Mouse (Mus musculus): ENCODE data around the gene Chmp3.

The Chmp3 gene

DNA sequence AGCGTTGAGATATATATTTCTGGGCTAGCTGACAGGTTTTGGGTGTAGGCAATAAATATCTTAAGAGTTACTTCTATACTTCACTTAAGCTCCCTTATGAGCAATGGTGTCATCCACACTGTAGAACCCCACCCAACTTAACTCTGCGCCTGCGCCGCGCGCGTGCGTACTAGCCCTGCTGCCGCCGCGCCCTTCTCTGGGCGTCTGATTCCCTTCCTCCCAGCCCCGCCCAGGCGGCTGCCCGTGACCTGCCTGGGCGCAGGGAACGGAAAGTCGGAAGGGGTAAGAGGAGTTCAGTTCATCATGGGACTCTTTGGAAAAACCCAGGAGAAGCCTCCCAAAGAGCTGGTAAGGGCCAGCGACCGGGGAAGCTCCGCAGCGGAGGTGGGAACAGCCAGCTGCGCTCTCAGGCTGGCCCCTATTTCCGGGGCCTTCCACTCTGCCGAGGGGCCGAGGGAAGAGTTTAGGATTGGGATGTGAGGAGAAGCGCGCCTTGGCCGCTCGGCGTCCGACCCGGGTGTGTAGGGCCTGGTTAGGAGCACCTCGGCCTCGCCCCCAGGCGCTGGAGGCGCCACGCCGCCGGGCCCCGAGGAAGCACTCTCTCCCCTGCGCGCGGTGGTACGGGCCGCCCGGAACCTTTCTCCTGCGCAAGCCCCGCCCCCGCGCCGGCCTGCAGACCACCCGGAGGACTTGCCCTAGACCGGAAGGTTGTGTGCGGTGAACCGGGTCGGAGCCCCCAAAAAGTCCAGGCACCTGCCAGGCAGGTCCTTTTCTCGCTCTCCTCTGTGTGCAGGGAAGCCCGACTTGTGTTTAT, at the start of gene Chmp3:
Gene Chmp3, plus strand, starts transcription at position 112 of the 814 bp plus-strand sequence.
- peak; percentile 95 for DNase-seq (ENCODE audit: low spot score)

DNA sequence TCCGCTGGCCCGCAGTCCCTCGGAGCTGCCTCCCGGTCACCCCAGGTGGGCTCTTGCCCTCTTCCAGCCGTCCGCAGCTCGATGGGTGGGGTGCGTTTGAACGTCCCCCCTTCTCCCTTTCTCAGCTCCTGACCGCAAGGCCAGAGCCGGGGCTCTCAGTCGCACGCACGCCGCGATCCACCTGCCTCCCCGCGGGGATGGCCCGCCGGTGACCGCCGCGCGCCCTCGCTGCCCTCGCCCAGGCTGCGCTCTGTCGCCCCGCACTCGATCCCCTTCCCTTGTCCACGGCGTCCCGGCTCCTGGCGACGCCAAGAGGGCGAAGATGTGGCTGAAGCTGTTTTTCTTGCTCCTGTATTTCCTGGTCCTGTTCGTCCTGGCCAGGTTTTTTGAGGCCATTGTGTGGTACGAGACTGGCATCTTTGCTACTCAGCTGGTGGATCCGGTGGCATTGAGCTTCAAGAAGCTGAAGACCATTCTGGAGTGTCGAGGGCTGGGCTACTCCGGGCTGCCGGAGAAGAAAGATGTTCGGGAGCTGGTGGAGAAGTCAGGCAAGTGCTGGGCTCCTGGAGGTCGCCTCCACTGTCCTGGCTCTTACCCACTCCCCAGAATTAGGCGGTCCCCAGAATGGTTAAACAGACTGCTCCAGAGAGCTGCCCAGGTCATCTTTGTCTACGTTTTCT, 49.1 kb upstream of the Chmp3 start:
- DNase-seq (ENCODE audit: low spot score) = peak; percentile 50

DNA sequence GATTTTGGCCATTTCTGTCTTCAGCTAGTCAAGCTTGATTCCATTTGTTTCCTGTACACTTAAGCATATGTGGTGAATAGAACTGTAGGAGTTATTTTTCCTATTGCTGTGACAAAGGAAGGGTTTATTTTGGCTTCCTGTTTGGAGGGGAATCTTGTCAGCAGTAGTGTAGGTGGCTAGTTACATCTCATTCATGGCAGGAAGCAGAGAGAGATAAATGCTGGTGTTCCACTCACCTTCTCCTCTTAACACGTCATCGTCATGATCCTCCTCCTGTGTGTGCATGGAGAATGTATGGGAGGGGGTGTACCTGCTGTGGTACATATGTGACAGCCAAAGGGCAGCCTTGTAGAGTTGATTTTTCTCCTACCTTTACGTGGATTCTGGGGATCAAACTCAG, 43.0 kb upstream of the Chmp3 start:
- no peak for DNase-seq (ENCODE audit: low spot score)

DNA sequence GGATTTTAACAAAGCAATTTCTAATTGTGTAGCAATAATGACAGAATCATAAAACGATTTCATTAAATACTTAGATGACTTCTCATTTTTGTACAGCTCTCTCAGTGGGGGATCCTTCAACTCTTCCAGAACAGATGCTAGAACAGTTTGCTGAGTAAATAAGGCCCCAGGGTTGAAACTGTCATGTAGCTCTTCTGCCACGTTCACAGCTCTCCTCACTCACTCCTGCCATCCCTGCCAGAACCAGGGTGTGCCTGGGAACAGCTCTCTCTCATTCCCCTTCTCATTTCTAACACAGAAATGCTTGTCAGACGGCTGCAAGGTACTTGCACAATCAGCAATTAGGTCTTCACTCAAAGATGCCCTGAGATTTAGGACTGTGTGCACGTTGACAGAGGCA, 40.6 kb upstream of the Chmp3 start:
- DNase-seq (ENCODE audit: low spot score) = no peak

DNA sequence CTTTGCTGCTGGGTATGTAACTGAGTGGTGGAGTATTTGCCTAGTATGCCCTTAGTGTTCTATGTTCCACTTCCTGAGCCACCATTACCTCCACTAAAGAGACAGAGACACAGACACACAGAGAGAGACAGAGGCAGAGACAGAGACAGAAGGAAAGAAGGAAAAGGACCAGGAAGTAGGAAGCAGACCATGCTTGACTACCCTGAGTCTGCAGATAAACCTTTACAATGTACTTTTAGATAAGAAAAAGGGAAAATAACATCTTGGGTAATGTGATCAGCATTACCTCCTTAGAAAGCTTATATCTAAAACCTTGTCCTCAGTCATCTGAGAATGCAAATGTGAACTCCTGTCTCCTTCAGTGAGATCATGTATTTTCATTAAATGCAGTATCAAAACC, 39.9 kb upstream of the Chmp3 start:
- no peak for DNase-seq (ENCODE audit: low spot score)

DNA sequence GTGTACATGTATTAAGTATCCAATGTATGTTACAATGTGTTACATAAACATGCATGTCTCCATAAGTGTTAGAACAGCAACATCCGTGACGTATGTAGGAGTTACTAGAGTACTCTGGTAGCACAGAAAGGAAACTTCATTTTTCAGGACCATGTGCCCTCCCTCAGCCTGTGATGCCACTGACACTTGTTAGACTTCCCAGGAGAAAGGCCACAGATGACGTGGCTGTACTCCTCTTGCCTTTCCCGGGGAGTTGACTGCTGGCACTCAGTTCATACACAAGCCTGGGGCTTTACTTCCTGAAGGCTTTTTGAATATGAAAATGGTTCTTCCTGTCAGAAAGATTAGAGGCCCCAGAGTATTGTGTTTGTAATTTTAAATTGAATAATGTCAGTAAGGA, 39.5 kb upstream of the Chmp3 start:
- DNase-seq (ENCODE audit: low spot score) = no peak

DNA sequence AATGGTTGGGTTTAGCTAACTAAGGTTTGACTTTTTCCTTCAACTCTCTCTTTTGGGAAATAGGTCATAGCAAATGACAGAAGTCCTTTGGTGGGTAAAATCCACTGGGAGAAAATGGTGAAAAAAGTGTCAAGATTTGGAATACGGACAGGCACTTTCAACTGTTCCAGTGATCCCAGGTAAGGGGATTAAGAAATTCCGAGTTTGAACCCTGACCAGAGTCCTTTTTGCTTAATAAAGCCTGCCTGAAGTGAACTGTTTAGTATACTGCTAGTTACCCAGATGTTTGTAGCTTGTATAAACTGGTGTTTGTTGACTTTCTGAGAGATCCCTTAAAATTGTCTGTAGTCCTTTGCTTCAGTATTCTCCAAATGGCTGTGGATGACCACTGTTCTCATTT, 37.9 kb upstream of the Chmp3 start:
- DNase-seq (ENCODE audit: low spot score) = no peak

DNA sequence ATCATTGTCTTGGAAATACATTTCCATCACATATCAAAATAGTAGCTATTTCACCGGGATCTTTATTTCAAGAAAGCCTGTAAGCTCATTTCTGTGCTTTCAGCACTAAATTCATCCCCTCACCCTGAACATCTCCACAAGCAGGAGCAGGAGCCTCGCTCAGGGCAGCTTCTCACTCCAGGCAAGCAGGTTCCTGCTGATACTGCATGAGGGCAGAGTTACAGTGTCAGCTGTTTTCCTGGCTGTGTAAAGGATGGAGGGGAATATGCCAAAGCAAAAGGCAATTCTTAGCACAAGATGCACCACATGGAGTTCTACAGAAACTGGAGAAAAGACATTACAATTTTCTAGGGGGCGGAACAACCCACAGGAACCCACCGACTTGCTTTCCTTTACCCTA, 24.1 kb upstream of the Chmp3 start:
- DNase-seq (ENCODE audit: low spot score) = no peak

DNA sequence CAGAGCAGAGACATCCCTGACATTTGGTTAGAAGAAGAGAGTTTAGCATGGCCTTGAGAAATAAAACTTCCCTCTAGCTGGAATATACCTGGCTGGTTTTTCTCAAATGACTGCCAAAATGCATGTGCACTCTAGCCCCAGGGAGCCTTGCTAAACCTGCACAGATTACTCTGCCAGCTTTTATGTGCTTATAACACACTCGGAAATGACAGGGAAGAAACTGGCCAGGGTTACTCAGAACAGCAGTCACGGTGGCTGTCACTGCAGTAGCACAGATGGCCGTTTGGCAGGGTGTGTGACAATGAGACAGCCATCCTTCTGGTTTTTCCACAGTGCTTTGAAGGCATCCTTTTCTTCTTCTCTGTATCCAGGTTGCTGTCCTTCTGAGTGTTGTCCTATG, 18.0 kb upstream of the Chmp3 start:
- no peak for DNase-seq (ENCODE audit: low spot score)

DNA sequence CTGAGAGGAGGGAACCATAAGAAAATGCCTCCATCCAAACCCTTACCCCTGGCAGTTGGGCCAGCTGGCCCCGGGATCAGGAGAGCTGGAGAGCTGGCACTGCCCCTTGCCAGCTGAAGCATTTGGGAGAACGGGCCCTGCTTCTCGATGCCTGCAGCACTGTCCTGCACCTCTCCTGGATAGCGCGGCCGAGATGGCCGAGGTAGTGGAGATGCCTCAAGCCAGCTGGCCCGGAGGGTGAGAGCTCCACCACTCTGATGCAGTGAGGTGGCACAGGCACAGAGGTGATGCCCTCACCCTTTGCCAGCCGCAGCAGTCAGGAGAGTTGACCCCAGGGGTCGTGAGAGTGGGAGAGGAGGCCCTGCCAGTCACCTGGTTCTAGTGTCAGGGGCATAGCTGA, 16.5 kb upstream of the Chmp3 start:
- no peak for DNase-seq (ENCODE audit: low spot score)

DNA sequence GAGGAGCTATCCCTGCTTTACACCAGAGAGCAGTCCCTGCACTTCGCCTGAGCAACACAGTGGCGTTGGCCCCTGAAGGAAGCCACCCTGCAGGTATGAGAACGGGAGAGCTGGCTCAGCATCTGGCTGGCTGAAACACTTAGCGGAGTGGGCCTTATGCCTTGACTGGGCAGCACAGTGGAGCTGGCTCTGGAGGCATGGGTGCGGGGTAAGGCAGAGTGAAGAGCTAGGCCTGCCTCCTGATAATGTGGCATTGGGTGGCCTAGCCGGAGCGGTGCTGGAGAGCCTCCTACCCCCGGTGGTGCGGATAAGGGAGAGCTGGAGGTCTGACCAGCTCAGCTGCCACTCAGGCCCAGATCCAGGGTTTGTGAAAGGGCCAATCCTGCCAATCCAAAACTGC, 15.8 kb upstream of the Chmp3 start:
- no peak for DNase-seq (ENCODE audit: low spot score)

DNA sequence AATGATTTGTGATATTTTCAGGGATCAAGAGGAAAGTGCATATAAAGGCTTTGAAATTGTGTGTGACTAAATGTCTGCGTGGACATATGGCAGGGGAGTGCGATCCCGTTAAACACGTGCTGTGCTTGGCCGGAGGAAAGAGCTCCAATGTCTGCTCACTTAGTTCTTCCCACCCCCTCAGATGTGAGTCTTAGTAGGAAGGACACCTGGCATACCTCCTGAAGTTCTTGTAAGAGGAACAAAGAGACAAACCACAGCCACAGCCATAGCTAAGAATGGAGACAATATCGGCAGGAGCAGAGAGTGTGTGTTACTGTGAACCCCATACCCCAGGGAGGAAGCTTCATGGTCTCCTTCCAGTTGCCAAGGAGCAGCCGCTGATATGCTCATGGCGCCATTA, 13.4 kb upstream of the Chmp3 start:
- DNase-seq (ENCODE audit: low spot score) = no peak

DNA sequence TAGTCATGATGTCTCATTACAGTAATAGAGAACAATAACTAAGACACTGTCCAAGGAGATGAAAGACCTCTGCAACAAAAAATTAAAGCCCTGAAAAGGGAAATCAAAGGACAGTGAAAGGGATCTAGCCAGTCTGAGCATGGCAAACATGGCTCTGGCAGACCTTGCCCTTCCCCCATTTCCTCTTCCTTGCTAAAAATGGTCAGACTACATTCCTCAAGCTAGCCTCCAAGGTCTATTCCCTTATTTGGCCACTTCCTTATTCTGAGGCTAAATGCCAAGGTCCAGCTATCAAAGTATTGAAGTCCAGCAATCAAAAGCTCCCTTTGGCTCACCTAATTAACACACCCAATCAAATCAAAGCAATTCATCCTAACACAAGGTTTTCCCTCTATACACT, 6.3 kb upstream of the Chmp3 start:
- no peak for DNase-seq (ENCODE audit: low spot score)

DNA sequence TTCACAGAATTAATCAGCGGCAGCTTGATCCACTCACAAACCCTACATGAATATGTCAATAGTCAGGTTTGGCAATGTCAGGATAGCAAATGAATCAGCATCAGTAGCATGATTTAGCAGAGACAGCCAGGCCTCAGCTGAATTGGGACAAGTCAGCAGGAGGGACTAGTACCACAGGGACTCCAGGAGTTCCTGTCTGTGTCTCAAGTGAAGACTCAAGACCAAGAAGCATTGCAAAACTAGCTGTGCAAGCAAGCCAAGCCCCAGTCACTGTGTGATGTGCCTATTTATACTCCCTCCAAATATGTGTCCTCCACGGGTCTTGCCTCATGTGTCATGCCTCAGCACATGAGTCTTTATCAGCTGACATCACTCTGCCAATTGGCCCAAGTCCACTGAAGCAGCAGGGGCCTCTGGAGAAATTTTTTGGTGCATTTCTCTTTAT, 11.9 kb downstream of the Chmp3 start:
- DNase-seq (ENCODE audit: low spot score) = peak; percentile 29

DNA sequence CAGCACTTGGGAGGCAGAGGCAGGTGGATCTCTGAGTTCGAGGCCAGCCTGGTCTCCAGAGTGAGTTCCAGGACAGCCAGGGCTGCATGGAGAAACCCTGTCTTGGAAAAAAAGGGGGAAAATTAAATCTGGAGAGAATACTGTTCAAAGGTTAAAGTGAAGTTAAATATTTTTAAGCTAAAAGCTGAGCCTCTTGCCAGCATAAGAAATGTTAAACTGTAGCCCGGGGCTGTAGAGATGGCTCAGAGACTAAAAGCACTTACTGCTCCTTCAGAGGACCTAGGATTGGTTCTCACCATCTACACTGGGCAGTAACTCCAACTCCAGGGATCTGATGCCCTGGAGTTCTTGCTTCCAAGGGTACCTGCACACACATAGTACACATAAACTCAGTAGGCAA, 13.2 kb downstream of the Chmp3 start:
- no peak for DNase-seq (ENCODE audit: low spot score)

DNA sequence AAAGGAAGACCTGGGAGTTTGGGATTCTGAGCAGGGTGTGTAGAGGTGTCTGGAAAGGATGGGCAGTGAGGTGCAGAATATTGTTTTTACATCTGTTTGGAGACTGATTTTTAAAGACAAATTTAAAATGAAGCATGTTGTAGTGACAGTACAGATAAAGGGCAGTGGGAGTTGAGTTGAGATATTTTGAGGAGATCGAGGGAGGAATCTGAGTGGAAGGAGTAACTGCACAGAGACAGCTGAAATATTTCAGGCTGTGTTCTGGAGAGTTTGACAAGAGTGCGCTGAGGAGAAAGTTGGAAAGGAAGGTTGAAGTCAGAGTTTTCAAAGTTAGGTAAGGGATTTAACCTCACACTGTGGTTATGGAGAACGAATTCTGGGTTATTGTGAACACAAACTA, 25.0 kb downstream of the Chmp3 start:
- no peak for DNase-seq (ENCODE audit: low spot score)

DNA sequence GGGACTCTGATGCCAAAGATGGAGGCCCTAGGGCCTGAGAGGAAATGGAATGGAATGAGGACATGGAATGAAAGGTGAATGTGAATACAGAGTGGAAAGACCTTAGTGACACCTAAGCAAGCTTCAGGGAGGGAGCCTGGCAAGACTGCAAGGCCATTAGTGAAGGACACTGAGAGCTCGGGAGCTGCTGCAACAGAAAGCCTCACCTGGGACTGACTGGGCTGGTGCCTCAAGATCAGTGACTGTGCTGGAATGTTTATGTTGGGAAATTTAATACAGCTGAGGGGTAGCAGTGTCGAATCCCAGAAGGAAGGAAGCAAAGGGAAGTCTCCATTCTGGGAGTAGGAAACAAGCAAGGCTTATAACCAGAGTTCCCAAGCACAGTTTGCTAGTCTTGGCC, 25.4 kb downstream of the Chmp3 start:
- DNase-seq (ENCODE audit: low spot score) = no peak

DNA sequence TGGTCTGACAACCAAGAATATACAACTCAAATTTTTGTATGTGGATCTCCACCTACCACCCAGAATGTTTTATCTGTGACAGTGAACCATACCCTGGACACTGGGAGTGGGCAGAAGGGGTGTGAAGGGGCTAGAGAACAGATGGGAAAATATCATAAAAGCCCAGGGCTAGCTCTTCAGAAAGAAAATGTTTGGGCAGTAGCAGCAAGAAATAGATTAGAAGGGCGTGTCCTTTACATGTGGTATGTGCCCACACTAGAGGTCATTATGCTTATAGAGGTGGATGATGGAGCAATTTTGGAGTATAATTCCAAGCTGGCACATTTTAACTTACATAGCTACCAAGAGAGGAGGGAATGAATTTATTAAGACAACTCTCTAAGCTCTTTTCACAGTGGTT, 31.8 kb downstream of the Chmp3 start:
- DNase-seq (ENCODE audit: low spot score) = no peak

DNA sequence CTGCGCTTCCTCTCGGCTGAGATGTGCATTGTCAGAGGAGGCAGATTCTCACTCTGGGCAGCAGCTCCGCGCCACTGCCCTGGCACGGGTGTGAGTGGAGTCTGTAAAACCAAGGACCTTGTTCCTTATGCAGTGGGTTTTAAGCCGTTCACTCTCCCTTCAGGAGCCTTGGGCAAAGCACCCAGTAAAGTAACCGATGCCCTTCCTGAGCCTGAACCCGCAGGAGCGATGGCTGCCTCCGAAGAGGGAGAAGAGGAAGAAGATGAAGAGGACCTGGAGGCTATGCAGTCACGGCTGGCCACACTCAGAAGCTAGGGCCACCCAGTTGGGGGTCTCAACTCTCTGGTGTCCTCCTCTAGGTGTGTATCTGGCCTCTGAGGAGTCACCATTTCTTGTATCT, 35.9 kb downstream of the Chmp3 start:
- DNase-seq (ENCODE audit: low spot score) = no peak

DNA sequence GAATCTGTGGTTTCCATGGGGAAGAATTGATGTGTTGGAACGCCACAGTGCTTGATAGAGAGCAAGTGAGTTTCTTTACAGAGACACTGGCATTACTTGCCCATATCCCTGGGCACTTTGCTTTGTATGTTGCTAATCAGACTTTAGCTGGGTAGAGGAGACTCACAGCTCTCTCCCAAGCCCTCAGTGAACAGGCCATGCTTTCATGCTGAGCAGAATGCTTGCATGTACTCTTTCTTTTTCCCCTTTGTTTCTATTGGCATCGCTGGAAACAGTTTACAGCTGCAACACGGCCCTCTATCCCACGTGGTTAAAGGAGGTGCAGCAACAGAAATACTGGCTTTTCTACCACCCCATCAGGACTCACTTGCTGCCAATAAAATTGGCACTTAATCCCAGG, 39.6 kb downstream of the Chmp3 start:
- DNase-seq (ENCODE audit: low spot score) = no peak

DNA sequence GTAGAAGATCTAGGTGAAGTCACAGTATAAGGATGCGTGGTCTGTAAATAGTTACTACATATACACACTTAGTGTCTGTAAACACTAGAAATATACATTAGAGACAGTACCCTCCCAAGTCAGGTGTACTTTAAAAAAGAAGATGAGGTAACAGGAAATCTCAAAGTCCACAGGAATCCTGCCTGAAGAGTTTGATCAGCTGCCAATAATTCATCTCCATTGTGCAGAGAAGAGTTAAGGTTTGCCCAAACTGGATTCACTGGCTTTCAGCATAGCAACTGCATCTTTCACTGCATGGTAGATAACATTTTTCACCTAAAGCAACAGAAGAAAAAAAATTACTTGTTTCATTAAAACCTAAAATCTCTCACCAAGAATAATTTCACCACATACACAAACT, 45.8 kb downstream of the Chmp3 start:
- no peak for DNase-seq (ENCODE audit: low spot score)

DNA sequence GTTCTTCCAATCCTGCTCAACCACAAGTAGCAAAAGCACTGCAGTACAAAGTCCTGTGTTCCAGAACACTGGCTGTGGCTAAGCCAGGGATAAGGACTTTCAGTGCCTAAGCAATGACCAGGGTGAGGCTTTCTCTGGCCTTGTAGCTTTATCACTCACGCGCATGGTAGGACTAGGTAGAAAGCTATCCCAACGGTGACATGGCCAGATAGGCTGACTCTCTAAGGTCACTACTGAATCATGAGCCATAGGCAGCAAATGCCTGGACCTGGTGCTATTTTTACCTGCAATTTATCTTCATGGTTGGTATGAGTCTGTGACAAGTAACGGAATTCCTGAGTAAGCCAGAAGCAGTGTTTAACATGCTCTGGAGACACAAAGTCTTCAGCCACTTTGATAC, 46.6 kb downstream of the Chmp3 start:
- DNase-seq (ENCODE audit: low spot score) = no peak

DNA sequence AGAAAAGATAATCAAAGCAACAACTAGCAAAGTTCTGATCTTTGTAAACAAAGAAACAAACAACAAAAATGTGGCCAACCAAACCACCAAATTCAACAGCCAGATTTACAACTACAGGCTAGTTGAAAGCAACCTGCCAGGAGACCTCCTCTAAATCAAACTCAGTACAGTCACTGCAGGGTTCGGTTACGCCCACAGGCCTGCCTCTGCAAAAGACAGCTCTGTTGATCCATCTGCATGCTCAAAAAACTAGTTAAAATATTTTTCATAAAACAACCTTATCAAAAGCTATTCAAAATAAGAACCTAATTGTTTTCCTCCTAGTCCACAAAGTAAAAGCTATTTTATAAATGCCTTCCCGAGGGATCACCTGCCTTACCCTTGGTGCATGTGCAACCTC, 64.2 kb downstream of the Chmp3 start:
- no peak for DNase-seq (ENCODE audit: low spot score)

DNA sequence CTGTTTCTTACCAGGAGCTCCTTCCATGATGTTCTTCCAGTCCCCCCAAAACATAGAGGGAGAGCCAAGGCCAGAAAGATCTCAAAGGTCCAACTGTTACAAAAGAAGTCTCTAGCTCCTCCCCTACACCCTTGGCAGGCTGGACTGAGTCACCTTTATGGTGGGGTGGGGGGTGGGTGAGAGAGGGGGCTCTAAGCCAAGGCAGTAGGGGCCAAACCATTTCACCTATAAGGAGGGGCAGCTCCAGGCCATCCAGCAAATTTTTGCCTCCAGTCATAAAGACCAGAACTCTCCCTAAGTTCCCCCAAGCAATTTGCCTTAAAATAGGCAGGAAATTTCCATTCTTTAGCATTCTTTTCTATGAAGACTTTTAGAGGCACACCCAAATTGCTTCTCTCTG, 65.4 kb downstream of the Chmp3 start:
- no peak for DNase-seq (ENCODE audit: low spot score)

Data from urinary bladder, postnatal 14 days (tissue).